Mouse (Mus musculus): Measurements from ENCODE around the gene Pde4b.

Gene Pde4b

DNA sequence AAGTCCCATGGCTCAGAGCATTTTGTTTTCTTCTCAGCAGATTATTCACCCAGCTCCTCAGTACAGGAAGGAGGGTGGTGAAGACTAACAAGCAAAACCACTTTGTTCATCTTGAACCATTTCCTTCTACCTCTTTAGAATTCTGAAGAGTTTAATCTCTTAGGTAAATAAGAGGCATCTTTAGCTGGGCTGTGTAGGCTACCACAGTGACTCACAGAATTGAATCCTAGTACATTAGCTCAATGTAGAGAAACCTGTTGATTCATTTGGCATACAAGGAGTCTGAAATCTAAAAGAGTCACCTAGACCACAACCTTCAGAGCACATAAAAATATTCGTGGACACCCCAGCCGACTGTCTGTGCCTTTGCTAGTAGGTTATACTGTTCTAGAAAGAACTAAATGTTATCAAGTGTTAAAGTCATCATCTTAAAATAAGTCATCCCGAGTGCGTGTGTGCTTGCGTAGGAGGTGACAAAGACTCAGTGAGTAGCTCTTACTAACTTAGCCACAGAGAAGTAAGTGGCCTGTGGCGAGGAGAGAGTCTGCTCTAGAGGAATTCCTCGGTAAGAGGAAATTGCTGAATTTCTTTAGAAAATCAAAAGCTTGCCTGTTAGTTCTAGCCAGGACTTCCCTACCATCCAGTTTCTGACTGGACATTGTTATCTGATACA is 520.5 kb downstream of the Pde4b start:
- DNase-seq (ENCODE audit: low spot score) = no peak

DNA sequence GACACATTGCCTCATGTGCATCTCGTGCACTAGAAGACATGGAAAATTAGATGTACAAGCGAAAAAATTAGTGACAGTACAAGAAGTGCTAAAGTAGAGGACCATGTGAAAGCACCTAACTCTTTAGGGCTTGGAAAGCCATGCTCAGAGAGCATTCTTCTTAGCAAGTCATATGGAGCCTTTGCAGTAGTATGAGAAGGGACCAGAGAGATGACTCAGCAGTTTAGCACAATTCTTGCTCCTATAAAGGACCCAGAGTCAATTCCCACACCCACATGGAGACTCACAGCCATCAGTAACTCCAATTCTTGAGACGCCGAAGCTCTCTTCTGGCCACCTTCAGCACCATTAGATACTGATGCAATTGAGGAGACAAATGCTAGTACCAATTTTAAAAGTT is 525.3 kb downstream of the Pde4b start:
- no peak for DNase-seq (ENCODE audit: low spot score)

DNA sequence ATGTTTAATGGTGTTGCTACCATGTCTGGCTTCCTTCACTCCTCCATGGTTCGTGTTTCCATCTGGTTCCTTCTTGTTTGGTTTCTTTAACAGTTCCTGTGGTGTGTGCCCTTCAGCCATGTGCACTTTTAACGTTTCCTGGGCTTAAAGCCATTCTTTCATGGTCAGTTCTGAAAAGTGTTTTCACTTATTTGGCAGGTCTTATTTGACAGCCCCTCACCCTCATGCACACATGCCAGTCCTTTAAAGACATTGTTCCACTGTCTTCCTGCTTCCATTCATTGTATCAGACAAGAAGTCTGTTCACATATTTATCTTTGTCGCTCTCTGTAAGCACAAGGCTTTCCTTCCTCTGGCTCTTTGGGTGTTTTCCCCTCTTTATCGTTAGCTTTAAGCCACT is 530.4 kb downstream of the Pde4b start:
- DNase-seq (ENCODE audit: low spot score) = no peak

DNA sequence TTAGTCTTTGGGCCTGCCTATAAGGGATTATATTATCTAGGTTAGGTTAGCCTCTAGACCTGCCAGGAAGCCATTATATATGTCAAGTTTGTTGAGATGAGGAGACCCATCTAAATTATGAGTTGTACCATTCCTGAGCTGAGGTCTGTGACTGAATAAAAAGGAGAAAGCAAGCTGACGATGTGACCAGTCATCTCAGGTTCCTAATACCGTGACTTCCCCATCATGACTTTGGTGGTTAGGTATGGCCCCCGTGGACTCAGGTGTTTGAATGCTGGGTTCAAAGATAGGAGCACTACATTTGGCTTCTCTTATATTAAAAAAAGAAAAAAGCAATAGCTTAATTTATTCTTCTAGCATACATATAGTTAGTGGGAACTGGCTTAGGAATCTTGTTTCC is 531.3 kb downstream of the Pde4b start:
- no peak for DNase-seq (ENCODE audit: low spot score)

DNA sequence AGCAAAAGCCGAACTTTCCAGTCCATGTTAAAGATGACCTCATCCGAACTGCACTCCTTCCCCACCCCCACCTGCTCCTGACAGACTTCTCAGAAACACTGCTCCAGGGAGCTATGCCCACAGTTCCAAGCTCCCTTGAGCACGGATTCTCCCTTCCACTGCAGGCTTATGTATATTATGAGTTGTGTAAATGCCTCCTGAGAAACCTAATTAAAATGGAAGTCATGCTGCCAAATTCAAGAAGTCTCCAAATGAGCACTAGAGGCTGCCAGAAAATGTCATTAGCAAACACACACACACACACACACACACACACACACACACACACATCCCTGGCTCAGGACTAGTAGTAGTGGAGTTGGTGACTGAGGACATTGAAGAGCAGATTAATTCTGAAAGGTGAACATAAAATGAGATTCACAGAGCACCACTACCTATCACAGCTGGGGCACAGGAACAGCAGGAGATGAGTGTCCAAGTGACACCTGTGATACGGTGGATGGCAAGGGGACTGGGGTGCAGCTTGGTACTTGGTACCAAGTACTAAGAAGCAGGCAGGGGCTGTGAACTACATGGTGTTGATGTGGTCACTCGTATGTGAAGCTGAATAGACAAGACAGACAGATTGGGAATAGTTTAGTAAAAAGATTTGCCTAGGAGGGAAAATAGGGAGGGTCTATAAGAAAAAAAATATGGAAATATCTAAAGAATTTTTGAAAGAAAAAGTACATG is 533.0 kb downstream of the Pde4b start:
- DNase-seq (ENCODE audit: low spot score) = no peak

DNA sequence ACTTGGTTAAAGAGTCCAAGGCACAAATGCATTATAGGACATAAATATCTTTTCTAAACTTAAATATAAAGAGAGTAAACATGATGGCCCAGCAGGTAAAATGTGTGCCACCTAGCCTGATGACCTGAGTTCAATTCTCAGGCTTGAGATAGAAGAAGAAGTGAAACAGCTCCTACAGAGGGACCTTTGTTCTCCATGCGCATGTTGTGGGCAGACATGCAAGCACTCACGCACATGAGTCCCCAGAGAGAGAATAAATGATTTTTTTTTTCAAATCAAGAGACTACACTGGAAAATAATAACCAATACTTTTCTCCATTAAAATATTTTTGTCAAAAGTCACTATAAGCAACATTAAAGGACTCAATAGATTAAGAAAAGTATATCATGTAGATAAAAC is 533.8 kb downstream of the Pde4b start:
- DNase-seq (ENCODE audit: low spot score) = no peak

DNA sequence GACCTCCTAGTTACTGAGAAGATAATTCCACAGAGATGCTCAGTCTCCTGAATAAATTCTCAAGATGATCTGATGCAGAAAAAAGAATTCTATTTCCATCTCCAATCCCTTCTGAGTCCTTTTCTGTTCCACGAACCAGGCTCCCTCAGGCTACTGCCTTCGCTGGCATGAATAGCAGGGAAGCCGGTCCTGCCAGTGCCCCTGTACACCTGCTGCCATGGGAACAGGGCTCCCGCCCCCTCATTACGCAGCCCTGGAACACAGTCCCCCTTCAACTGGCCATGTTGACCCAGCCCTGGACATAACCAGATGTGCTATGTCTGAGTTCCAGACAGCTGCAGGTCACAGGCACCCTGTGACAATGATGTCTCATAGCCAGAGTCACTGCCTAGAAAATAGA is 535.6 kb downstream of the Pde4b start:
- no peak for DNase-seq (ENCODE audit: low spot score)

DNA sequence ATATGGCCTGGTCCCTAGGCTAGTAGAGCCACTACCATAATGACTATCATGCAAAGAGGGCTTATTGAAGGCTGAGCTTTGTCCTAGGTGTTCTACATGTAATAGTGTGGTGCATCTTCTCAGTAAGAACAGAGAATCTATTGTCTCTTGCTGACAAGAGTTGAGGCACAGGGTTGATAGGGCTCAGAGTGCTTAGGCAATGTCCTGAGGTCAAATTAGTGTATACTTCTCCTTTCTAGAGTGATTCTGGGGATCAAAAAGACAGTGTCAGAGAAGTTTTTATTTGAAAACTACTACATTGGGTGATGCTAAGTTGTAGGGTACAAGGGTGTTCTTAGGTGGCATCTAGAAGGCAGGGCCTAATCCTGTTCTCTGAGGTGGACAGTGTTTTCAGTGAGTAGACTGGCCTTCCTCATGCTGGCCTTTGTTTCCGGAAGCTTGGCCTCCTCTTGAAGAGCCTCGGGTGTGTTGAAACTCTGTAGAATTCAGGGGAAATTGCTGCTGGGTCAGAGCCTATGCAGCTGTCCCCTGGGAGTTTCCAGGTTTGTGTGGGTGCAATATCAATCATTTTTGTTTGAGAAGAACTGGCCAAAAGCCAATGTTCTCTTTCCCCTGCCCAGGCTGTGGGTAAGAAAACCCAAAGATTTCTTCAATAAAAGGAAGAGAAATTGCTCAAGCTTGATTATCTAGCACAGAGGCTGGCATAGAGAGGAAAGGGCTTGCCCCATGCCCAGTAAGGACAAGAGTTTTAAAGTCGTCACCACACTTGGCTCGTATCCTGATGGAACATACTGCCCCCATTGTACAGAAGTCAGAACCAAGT is 536.7 kb downstream of the Pde4b start:
- peak; percentile 6 for DNase-seq (ENCODE audit: low spot score)

DNA sequence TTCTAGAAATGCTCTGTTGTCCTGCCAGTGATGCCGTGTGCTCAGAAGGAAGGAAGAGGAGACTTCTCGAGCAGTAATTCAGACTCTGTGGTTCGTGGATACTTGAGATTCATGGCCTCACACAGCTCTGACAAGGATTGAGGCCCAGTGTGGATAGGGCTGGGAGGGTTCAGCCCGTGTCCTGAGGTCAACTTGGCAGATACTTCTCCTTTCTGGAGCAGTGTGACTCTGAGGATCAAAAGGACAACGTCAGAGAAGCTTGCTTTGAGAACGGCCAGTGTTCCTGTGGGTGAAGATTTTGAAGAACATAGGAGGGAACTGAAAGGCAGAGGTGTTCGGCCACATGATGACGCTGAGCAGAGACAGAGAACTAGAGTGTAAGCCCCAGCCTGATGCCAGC is 537.6 kb downstream of the Pde4b start:
- DNase-seq (ENCODE audit: low spot score) = no peak

DNA sequence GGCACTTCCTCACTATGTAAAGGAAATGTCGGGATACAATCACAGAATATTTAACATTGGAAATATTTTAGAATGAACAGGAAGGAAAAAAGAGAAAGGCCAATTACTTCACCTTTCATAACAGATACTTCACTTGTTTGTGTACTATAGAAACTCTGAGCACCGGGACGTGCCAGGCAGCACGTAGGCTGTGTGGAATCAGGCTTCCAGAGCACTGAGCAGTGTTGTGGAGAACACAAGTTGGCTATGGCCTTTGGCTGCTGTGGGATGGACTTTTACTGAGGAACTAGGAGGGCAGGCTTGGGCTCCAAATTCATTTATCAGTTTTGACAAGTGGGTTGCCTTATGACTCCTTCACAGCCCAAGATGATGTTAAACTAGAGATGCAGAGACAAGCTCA is 540.5 kb downstream of the Pde4b start:
- DNase-seq (ENCODE audit: low spot score) = no peak

DNA sequence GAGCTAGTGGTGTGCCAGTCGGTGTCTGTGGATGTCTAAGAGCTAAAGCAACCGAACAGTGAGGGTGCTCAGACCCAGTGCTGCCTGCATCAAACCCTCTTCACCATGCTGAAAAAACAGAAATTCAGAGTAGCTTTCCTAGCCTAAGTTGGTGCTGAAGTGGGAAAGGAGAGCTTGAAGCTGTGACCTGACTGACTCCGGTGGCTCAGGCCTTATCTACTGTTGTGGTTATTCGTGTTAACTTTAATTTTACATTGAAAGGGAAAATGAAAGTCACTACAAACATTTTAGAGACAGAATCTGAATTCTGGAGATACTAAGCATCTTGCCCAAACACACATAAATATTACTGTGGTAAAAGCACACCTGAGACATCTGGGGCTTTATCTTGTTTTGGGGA is 542.3 kb downstream of the Pde4b start:
- no peak for DNase-seq (ENCODE audit: low spot score)

DNA sequence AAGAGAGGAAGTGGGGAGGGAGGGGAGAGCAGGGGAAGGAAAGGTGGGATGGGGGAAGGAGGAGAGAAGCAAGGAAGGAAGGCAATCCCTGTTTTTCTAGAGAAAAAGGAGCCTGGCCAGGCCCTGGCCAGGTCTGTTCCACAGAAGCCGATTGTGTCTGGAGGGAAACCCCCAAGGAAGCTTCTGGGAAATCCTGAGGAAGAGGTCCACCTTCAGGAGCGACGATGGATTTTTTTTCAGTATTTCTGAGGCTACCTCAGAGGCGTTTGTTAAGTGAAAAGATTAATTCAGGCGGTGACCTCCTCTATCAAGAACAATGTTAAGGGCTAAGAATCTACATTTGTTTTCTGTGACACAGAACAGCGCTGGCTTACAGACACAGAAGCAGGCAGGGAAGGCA is 542.9 kb downstream of the Pde4b start:
- DNase-seq (ENCODE audit: low spot score) = no peak

DNA sequence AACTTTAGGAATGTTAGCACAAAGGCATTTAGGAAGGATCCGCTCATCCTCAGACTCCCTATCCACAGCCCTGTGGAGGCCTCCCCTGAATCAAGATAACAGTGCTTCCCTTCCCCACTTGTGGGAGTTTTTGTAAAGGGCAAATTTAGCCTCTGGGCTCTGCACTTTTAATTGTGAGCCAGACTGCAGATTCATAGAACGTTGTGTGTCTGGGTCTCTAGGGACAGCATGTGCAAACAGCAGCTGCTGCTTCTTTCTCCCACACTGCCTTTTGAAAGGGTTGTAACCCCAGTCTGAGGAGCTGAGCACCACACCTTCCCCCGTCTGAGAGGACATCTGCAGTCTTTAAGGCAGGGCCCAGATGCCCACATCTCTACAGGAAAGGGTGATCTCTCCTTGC is 544.3 kb downstream of the Pde4b start:
- no peak for DNase-seq (ENCODE audit: low spot score)

DNA sequence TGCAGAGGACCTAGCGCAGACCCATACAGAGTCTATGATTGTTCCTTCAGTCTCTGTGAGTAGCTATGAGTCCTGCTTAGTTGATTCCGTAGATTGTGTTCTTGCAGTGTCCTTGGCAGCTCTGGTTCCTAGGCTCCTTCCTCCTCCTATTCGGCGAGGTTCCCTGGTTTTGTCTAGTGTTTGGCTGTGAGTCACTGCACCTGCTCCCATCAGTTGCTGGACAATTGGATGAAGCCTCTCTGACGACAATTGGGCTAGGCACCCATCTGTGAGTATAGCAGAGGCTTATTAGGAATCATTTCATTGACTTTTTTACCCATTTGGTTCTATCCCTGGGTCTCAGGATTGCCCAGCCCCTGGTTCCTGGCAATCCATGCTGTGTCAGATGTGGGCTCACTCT is 545.9 kb downstream of the Pde4b start:
- DNase-seq (ENCODE audit: low spot score) = no peak

DNA sequence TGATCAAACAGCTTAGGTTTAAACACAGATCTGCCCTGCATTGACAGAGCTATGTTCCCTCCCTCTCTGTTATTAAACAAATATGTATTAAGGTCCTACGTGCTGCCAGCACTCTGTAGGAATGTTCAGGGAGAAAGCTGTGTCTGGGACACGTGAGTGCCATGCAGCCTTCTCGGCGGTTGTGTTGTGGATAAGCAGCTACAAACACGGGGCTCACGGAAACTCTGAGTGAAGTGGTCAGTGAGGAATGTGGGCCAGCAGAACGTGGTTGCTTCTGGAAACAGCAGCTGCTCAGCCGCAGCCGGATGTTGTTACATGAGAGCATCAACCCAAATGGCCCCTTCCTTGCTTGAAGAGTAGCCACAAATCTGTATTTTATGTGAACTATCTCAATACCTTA is 547.9 kb downstream of the Pde4b start:
- no peak for DNase-seq (ENCODE audit: low spot score)

DNA sequence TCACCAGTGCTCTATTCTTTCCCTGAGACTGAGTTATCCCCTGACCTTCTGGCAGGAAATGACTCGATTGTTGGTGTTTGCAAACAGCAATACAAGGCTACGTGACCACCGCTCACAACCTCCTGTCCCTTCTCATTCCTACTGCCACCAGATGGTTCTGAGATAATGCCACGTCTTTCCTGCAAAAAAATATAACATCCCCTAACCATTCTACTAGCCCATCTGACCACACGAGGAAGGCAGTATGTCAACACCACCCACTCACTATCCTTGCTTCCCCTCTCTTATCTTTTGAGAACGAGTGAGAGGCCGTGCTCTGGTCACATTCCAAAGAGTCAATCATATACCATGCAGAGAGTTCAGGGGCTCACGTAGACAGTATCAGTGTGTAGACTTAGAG is 548.6 kb downstream of the Pde4b start:
- DNase-seq (ENCODE audit: low spot score) = no peak

DNA sequence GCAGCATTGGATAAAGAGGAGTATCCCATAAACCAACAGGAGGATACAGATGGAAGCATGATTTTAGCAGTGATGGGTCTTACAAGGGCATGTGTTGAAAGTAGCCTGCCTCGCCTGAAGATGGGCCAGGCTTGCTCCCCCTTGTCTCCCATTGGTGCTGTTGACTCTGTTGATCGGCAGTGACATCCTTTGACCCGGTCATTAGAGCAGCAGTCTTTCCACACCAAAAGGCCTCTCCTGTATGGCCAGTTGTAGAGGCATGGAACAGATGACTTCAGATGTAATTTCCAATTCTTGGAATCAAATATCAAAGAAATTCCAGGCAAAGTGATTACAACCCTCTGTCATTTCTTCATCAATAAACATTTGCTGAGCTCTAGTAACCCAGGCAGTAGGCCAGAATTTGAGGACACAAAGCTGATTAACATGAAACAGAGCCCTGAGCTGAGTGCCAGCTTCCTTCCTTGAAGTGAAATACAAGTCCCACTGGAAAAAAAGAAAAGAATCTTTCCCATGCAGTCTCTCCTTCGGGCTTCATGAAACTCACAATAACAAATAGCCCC is 550.1 kb downstream of the Pde4b start:
- DNase-seq (ENCODE audit: low spot score) = no peak

DNA sequence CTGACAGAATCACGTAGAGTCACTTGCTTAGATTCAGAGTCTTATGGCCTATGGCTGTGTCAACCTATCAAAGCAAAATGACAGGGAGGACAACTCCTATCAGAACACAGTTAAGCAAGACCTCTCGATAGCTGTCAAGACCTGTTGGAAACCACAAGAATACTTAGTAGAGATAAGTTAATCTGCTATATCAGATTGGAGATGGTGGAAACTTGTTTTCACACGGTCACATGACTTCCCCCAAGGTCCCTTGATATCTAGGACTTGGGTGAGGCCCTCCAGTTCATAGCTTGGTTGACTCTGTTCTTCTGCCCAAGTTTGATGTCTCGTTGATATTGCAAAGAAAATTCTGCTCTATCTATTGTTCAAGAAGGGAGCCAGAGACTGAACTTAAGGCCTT is 553.6 kb downstream of the Pde4b start:
- no peak for DNase-seq (ENCODE audit: low spot score)

DNA sequence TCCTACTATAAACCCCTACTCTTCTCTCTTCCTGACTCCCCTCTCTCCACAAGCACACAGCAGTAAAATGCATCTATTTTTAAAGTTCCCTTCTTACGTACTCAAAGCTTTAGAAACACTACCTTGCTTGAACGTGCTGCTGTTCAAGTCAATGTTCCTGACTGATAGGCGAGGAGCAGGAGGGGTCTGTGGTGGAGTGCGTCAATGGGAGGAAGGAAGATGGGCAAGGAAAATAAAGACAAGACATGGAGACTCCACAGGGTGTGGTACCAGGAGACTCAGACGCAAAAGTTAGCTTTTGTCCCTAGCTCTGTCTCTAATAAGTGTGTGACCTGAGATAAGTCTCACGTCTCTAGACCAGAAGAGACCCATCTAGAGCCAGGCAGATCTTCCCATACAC is 556.7 kb downstream of the Pde4b start:
- DNase-seq (ENCODE audit: low spot score) = no peak

DNA sequence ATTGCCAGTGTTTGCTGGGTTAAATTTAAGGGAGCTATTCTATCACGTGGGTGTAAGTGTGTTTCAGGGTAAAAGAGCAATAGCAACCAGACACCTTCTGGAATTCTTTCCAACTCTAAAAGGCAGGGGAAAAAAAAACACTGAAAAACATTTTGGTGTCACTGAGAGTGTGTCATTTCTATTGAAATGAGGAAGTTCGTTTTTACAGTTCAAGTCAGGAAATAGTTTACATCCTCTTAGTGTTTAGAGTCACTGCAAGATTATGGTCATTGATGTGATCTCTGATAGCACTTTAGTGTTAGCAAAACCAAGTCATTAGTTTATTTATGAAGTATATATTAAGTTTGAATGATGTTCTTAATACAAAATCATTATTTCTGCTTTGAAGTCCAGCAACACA is 559.7 kb downstream of the Pde4b start:
- DNase-seq (ENCODE audit: low spot score) = no peak

DNA sequence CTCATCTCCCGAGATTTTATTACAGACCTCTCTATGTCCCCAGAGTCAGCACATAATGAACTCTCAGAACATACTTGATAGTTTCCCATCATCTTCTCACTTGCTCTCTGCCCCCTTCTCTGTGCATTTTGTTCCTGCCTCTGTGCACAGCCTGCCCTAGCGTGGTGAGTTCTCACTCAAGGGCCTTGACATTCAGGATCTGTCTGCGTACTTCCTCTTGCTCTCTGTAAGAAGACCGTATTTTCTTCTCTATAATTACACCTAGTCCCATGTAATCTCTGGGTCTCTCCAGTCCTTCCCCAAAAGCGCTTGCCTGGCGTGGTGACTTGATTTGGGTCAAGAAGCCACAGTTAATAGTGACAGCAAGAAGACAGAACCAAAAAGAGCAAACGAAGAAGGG is 568.0 kb downstream of the Pde4b start:
- DNase-seq (ENCODE audit: low spot score) = no peak

DNA sequence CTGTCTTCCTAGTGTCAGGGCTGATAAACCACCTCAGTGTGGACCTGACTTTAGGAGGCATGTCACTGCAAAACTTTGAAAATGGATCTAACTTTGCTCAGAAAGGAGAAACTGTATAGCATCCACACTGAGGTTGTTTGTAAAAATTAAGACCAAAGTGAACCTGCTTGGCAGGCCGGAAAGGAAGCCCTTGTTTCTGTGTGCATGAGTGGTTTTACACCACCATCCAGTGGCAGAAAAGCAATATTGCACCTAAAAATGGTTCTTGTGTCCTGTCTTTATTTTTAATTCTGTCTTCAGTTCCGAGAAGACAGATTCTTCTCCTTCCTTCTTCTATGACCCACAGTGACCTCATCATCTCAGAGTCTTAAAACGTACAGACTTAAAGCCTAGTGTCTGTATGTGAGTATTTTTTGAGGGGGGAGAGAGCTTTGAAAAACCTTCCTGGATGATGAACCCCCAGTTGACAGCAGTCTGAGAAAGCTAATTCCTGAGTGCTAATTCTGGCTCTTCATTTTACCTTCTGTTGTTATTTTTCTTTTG is 569.2 kb downstream of the Pde4b start:
- no peak for DNase-seq (ENCODE audit: low spot score)

Measured in ovary, postnatal 36 days (tissue).